Mouse (Mus musculus) heart, embryonic 11.5 days (tissue): ENCODE measurements around the gene Pkd1. TPM values are rescaled to one million over a fixed set of nuclear protein-coding genes. Genes with fewer than 3 reads are reported as not detected.

Source experiments
- ATAC-seq: fragments of 200-750 bp; cut with Nextera tagmentation; replicated peaks from 2 replicates; pipeline ENCODE4 v1.8.0; 2017; ENCODE audit warnings: moderate library complexity; ENCODE audit not compliant: insufficient number of reproducible peaks, low FRiP score, low TSS enrichment
- H3K27ac ChIP-seq: fragments of 300-500 bp; sonication (generic); 2 replicates; pipeline ENCODE4 v1.5.1; 2014; ENCODE audit warnings: mild to moderate bottlenecking, low read depth, low read length
- H3K27me3 ChIP-seq: fragments of 300-500 bp; sonication (generic); 2 replicates; pipeline ENCODE4 v1.6.1; 2014; ENCODE audit warnings: mild to moderate bottlenecking, low read length, mixed read lengths; ENCODE audit not compliant: control insufficient read depth, insufficient read depth
- H3K36me3 ChIP-seq: fragments of 300-500 bp; sonication (generic); 2 replicates; pipeline ENCODE4 v1.6.1; 2014; ENCODE audit warnings: mild to moderate bottlenecking, low read length, moderate library complexity, mixed read lengths; ENCODE audit not compliant: control insufficient read depth, insufficient read depth
- H3K4me1 ChIP-seq: fragments of 300-500 bp; sonication (generic); 2 replicates; pipeline ENCODE4 v1.6.1; 2014; ENCODE audit warnings: low read length; ENCODE audit not compliant: control insufficient read depth, insufficient read depth
- H3K4me2 ChIP-seq: fragments of 300-500 bp; sonication (generic); 2 replicates; pipeline ENCODE4 v1.6.1; 2014; ENCODE audit warnings: mild to moderate bottlenecking, moderate library complexity
- H3K4me3 ChIP-seq: fragments of 300-500 bp; sonication (generic); 2 replicates; pipeline ENCODE4 v1.5.1; 2014; ENCODE audit warnings: low read depth, low read length
- H3K9ac ChIP-seq: fragments of 300-500 bp; sonication (generic); 2 replicates; pipeline ENCODE4 v1.6.1; 2014; ENCODE audit warnings: mild to moderate bottlenecking, low read depth, low read length, moderate library complexity
- H3K9me3 ChIP-seq: fragments of 300-500 bp; sonication (generic); replicated peaks from 2 replicates; pipeline ENCODE4 v1.6.1; 2016; ENCODE audit warnings: low read length; ENCODE audit not compliant: control insufficient read depth
- WGBS: fragments of 180-500 bp; shearing (Covaris S2); extraction: QIAGEN DNeasy Blood & Tissue Kit; methylation state at CpG from one replicate; pipeline ENCODE4 v1.1.7; 2014; ENCODE audit not compliant: insufficient replicate concordance; 5-methylcytosine and 5-hydroxymethylcytosine counted together
- polyA plus RNA-seq: library from polyadenylated mRNA; unstranded; fragments of >200 nt; fragmentation: Nextera tagmentation; extraction: Ambion mirVana; gene quantifications from 2 replicates; pipeline ENCODE4 v1.2.1, GENCODE M21; 2014

Gene Pkd1
- polyA plus RNA-seq, 1 experiment from 2014 or later = 9.2 TPM

GRCm38 (mm10) chr17:24540375-24540774 is 9.3 kb upstream of the Pkd1 start:
- Histone ChIP-seq H3K27me3 (peaks cover 6% of the 10 kb centered on the region; the same call in 1 of the 2 replicates), H3K36me3 (no peaks in the 10 kb centered on the region), H3K4me3 (no peak overlapping the region), H3K27ac (no peak overlapping the region), H3K4me1 (no peaks in the 10 kb centered on the region), H3K9me3 (no peaks in the 10 kb centered on the region), H3K9ac (no peak overlapping the region), H3K4me2 (no peak overlapping the region)
- 10% methylated on average over 3 of the region's 3 CpGs for WGBS
- no peak for ATAC-seq

- peaks cover 6% of the 10 kb centered on the region; the same call in 1 of the 2 replicates for H3K27me3 ChIP-seq
- no peaks in the 10 kb centered on the region for H3K36me3 ChIP-seq
- H3K4me1 ChIP-seq = 0 out of 2 replicates have a peak, but pooled peaks cover 2% of the 10 kb centered on the region
- no peak for ATAC-seq
- no peaks in the 10 kb centered on the region for H3K9me3 ChIP-seq
- peak overlapping the region; percentile 31 for H3K4me2 ChIP-seq
- H3K4me3 ChIP-seq = no peak overlapping the region
- H3K9ac ChIP-seq = no peak overlapping the region
- WGBS = 14% methylated on average over 12 of the region's 12 CpGs
- no peak overlapping the region for H3K27ac ChIP-seq
Measured at GRCm38 (mm10) chr17:24544613-24545012, 5.0 kb upstream of the Pkd1 start.

- Histone ChIP-seq H3K9me3 (no peaks in the 10 kb centered on the region), H3K4me2 (no peak overlapping the region), H3K36me3 (no peaks in the 10 kb centered on the region), H3K4me1 (0 out of 2 replicates have a peak, but pooled peaks cover 2% of the 10 kb centered on the region), H3K4me3 (no peak overlapping the region), H3K27me3 (peaks cover 6% of the 10 kb centered on the region; the same call in 1 of the 2 replicates), H3K27ac (no peak overlapping the region), H3K9ac (no peak overlapping the region)
- ATAC-seq = no peak
- 84% methylated on average over 2 of the region's 2 CpGs for WGBS
Measured at GRCm38 (mm10) chr17:24545247-24545646, 4.4 kb upstream of the Pkd1 start.

GRCm38 (mm10) chr17:24546234-24546633 is 3.4 kb upstream of the Pkd1 start:
- Histone ChIP-seq H3K4me2 (no peak overlapping the region), H3K27ac (no peak overlapping the region), H3K9me3 (no peaks in the 10 kb centered on the region), H3K36me3 (no peaks in the 10 kb centered on the region), H3K4me3 (no peak overlapping the region), H3K27me3 (peaks cover 6% of the 10 kb centered on the region; the same call in 1 of the 2 replicates), H3K9ac (no peak overlapping the region), H3K4me1 (peaks cover 10% of the 10 kb centered on the region)
- ATAC-seq = no peak
- 77% methylated on average over 3 of the region's 3 CpGs for WGBS

- ATAC-seq = no peak
- H3K4me1 ChIP-seq = peaks cover 13% of the 10 kb centered on the region
- H3K27ac ChIP-seq = no peak overlapping the region
- peaks cover 6% of the 10 kb centered on the region; the same call in 1 of the 2 replicates for H3K27me3 ChIP-seq
- WGBS = 37% methylated on average over 9 of the region's 9 CpGs
- peak overlapping the region; percentile 69 for H3K4me3 ChIP-seq
- H3K4me2 ChIP-seq = peak overlapping the region; percentile 98
- no peaks in the 10 kb centered on the region for H3K36me3 ChIP-seq
- H3K9ac ChIP-seq = no peak overlapping the region; the same call in 1 of the 2 replicates
- no peaks in the 10 kb centered on the region for H3K9me3 ChIP-seq
Measured at GRCm38 (mm10) chr17:24548435-24548834, 1.2 kb upstream of the Pkd1 start.

GRCm38 (mm10) chr17:24548921-24549617 is 565 bp upstream of the Pkd1 start:
- Histone ChIP-seq H3K4me1 (peaks cover 13% of the 10 kb centered on the region), H3K9me3 (no peaks in the 10 kb centered on the region), H3K4me3 (peak overlapping the region; percentile 69), H3K36me3 (no peaks in the 10 kb centered on the region), H3K4me2 (peak overlapping the region; percentile 98), H3K27ac (peak overlapping the region; percentile 41; the same call in 1 of the 2 replicates), H3K9ac (peak overlapping the region; percentile 72), H3K27me3 (peaks cover 6% of the 10 kb centered on the region; the same call in 1 of the 2 replicates)
- 3% methylated on average over 23 of the region's 23 CpGs for WGBS
- peak; percentile 1 for ATAC-seq

- Histone ChIP-seq H3K27ac (peak overlapping the region; percentile 92), H3K27me3 (no peaks in the 10 kb centered on the region), H3K36me3 (no peaks in the 10 kb centered on the region), H3K4me3 (peak overlapping the region; percentile 69), H3K9ac (peak overlapping the region; percentile 81), H3K9me3 (no peaks in the 10 kb centered on the region), H3K4me1 (peaks cover 13% of the 10 kb centered on the region), H3K4me2 (peak overlapping the region; percentile 98)
- peak; percentile 81 for ATAC-seq
- under 1% methylated on average over 44 of the region's 44 CpGs for WGBS
Measured at GRCm38 (mm10) chr17:24550416-24551049, 899 bp downstream of the Pkd1 start.

- H3K36me3 ChIP-seq = no peaks in the 10 kb centered on the region
- 55% methylated on average over 3 of the region's 3 CpGs for WGBS
- no peak overlapping the region for H3K27ac ChIP-seq
- H3K4me3 ChIP-seq = peak overlapping the region; percentile 69
- no peaks in the 10 kb centered on the region for H3K27me3 ChIP-seq
- peak overlapping the region; percentile 98 for H3K4me2 ChIP-seq
- no peak for ATAC-seq
- no peaks in the 10 kb centered on the region for H3K9me3 ChIP-seq
- peaks cover 13% of the 10 kb centered on the region for H3K4me1 ChIP-seq
- peak overlapping the region; percentile 81 for H3K9ac ChIP-seq
Measured at GRCm38 (mm10) chr17:24551050-24551444, 1.4 kb downstream of the Pkd1 start.
